8 mouse cellular contexts compared by ENCODE assay signal in genomic region chr11:70236717-70237116, GRCm38 (mm10). TPM values are rescaled to one million over a fixed set of nuclear protein-coding genes. Genes with fewer than 3 reads are reported as not detected.
DNase-seq lines count a peak whose midpoint lies in the region; ATAC-seq lines count a peak whose summit lies in the region.

No protein-coding gene starts in this region.

- DNase-seq in forebrain, embryonic 10.5 days (ENCODE audit: extremely low spot score, low spot score): no peak
- DNase-seq in limb, embryonic 10.5 days (ENCODE audit: low spot score): no peak
- DNase-seq in layer of hippocampus, adult 18-20 months (ENCODE audit: low spot score in 2 of 2): no peak
- DNase-seq in urinary bladder, postnatal 4 days (ENCODE audit: low spot score in 2 of 2): no peak

- peak overlapping the region; percentile 99 for H3K4me2 ChIP-seq in neural tube, embryonic 14.5 days (ENCODE audit: low read depth, low read length)

- no peaks in the 10 kb centered on the region for H3K27me3 ChIP-seq in megakaryocyte, embryonic 14.5 days (replicated peaks)
- H3K27me3 ChIP-seq in forebrain, embryonic 10.5 days (ENCODE audit: poor library complexity, severe bottlenecking): peaks cover 5% of the 10 kb centered on the region
- H3K27me3 ChIP-seq in limb, embryonic 10.5 days (ENCODE audit: low read depth, poor library complexity, severe bottlenecking): no peaks in the 10 kb centered on the region
- H3K27me3 ChIP-seq in neural tube, embryonic 14.5 days (ENCODE audit: control insufficient read depth, insufficient read depth, low read length): no peaks in the 10 kb centered on the region

- H3K9me3 ChIP-seq in megakaryocyte, embryonic 14.5 days: no peaks in the 10 kb centered on the region
- no peaks in the 10 kb centered on the region for H3K9me3 ChIP-seq in forebrain, embryonic 10.5 days
- no peaks in the 10 kb centered on the region for H3K9me3 ChIP-seq in limb, embryonic 10.5 days (replicated peaks)
- no peaks in the 10 kb centered on the region for H3K9me3 ChIP-seq in neural tube, embryonic 14.5 days (ENCODE audit: control insufficient read depth, low read length)

- no peak for ATAC-seq in megakaryocyte, adult 5-6 weeks (ENCODE audit: poor library complexity, severe bottlenecking)
- no peak for ATAC-seq in neural tube, embryonic 14.5 days (ENCODE audit: low read depth)
- no peak for ATAC-seq in megakaryocyte progenitor cell, adult 5-6 weeks (replicated peaks; ENCODE audit: poor library complexity)

- H3K27ac ChIP-seq in forebrain, embryonic 10.5 days: peak overlapping the region; percentile 94
- peak overlapping the region; percentile 95 for H3K27ac ChIP-seq in limb, embryonic 10.5 days
- peak overlapping the region; percentile 93 for H3K27ac ChIP-seq in neural tube, embryonic 14.5 days (ENCODE audit: low read depth, low read length)

- H3K4me3 ChIP-seq in megakaryocyte, embryonic 14.5 days (replicated peaks): peak overlapping the region; percentile 99
- H3K4me3 ChIP-seq in forebrain, embryonic 10.5 days: peak overlapping the region; percentile 94
- peak overlapping the region; percentile 77 for H3K4me3 ChIP-seq in limb, embryonic 10.5 days
- H3K4me3 ChIP-seq in neural tube, embryonic 14.5 days (ENCODE audit: low read depth, low read length): peak overlapping the region; percentile 93

- WGBS in forebrain, embryonic 10.5 days: 62% methylated on average over 7 of the region's 7 CpGs
- WGBS in limb, embryonic 10.5 days: 57% methylated on average over 7 of the region's 7 CpGs
- WGBS in neural tube, embryonic 14.5 days: 27% methylated on average over 7 of the region's 7 CpGs

- peaks cover 46% of the 10 kb centered on the region for H3K36me3 ChIP-seq in megakaryocyte, embryonic 14.5 days (replicated peaks; ENCODE audit: low read length)
- peaks cover 25% of the 10 kb centered on the region for H3K36me3 ChIP-seq in forebrain, embryonic 10.5 days (replicated peaks)
- peaks cover 22% of the 10 kb centered on the region for H3K36me3 ChIP-seq in limb, embryonic 10.5 days
- peaks cover 11% of the 10 kb centered on the region; the same call in 1 of the 2 replicates for H3K36me3 ChIP-seq in neural tube, embryonic 14.5 days (ENCODE audit: control insufficient read depth, insufficient read depth, low read length)

- peaks cover 71% of the 10 kb centered on the region for H3K4me1 ChIP-seq in megakaryocyte, embryonic 14.5 days
- peaks cover 73% of the 10 kb centered on the region for H3K4me1 ChIP-seq in forebrain, embryonic 10.5 days
- peaks cover 71% of the 10 kb centered on the region for H3K4me1 ChIP-seq in limb, embryonic 10.5 days
- peaks cover 27% of the 10 kb centered on the region for H3K4me1 ChIP-seq in neural tube, embryonic 14.5 days (ENCODE audit: control insufficient read depth, insufficient read depth, low read length)

- H3K9ac ChIP-seq in neural tube, embryonic 14.5 days (replicated peaks; ENCODE audit: low read depth, low read length): peak overlapping the region; percentile 76

RNA-seq across cellular contexts. Expression of gene 0610010K14Rik, which starts 1.0 kb away (rescaled TPM):
- polyA plus RNA-seq in megakaryocyte, embryonic 14.5 days (2012; ENCODE audit: insufficient read depth, low replicate concordance): 169 and 210 TPM in 2 replicates
- 74.4 and 77.6 TPM in 2 replicates for total RNA-seq in megakaryocyte, adult 5-6 weeks (2015)
- 25.6 and 31.5 TPM in 2 replicates for total RNA-seq in megakaryocyte, adult 5-6 weeks (2017)
- polyA plus RNA-seq in forebrain, embryonic 10.5 days (2016; fragmentation: Nextera tagmentation; extraction: Ambion mirVana): 227 TPM in 2 replicates
- 220 and 235 TPM in 2 replicates for polyA plus RNA-seq in limb, embryonic 10.5 days (2016; fragmentation: Nextera tagmentation; extraction: Ambion mirVana)
- 160 and 161 TPM in 2 replicates for polyA plus RNA-seq in neural tube, embryonic 14.5 days (2014; fragmentation: Nextera tagmentation; extraction: Ambion mirVana)
- 10 to 100 TPM; 39.7 to 45.9 TPM for total RNA-seq in layer of hippocampus, adult 18-20 months (2021)
- 73.4 and 77.3 TPM in 2 replicates for total RNA-seq in megakaryocyte progenitor cell, adult 5-6 weeks (2015)
- total RNA-seq in megakaryocyte progenitor cell, adult 5-6 weeks (2017): 24.4 and 31.2 TPM in 2 replicates

RNA-seq across cellular contexts. Expression of gene Gm21988, which starts 2.9 kb away (rescaled TPM):
- 25.7 and 41.9 TPM in 2 replicates for polyA plus RNA-seq in megakaryocyte, embryonic 14.5 days (2012; ENCODE audit: insufficient read depth, low replicate concordance)
- total RNA-seq in megakaryocyte, adult 5-6 weeks (2015): 4.0 and 5.2 TPM in 2 replicates
- 0.11 and 4.3 TPM in 2 replicates for total RNA-seq in megakaryocyte, adult 5-6 weeks (2017)
- 7.9 and 10.1 TPM in 2 replicates for polyA plus RNA-seq in forebrain, embryonic 10.5 days (2016; fragmentation: Nextera tagmentation; extraction: Ambion mirVana)
- polyA plus RNA-seq in limb, embryonic 10.5 days (2016; fragmentation: Nextera tagmentation; extraction: Ambion mirVana): 9.7 TPM in 2 replicates
- 12.7 and 13.3 TPM in 2 replicates for polyA plus RNA-seq in neural tube, embryonic 14.5 days (2014; fragmentation: Nextera tagmentation; extraction: Ambion mirVana)
- 1 to 10 TPM; 5.6 to 6.7 TPM for total RNA-seq in layer of hippocampus, adult 18-20 months (2021)
- total RNA-seq in megakaryocyte progenitor cell, adult 5-6 weeks (2015): 3.4 and 4.1 TPM in 2 replicates
- total RNA-seq in megakaryocyte progenitor cell, adult 5-6 weeks (2017): 0.10 and 2.4 TPM in 2 replicates

RNA-seq across cellular contexts. Expression of gene Rnasek, which starts 2.9 kb away (rescaled TPM):
- polyA plus RNA-seq in megakaryocyte, embryonic 14.5 days (2012; ENCODE audit: insufficient read depth, low replicate concordance): 869 and 1,064 TPM in 2 replicates
- total RNA-seq in megakaryocyte, adult 5-6 weeks (2015): 221 and 238 TPM in 2 replicates
- total RNA-seq in megakaryocyte, adult 5-6 weeks (2017): 29.7 and 38.5 TPM in 2 replicates
- 83.9 and 92.7 TPM in 2 replicates for polyA plus RNA-seq in forebrain, embryonic 10.5 days (2016; fragmentation: Nextera tagmentation; extraction: Ambion mirVana)
- polyA plus RNA-seq in limb, embryonic 10.5 days (2016; fragmentation: Nextera tagmentation; extraction: Ambion mirVana): 84.7 and 93.5 TPM in 2 replicates
- 389 and 413 TPM in 2 replicates for polyA plus RNA-seq in neural tube, embryonic 14.5 days (2014; fragmentation: Nextera tagmentation; extraction: Ambion mirVana)
- total RNA-seq in layer of hippocampus, adult 18-20 months (2021): 100 to 1,000 TPM; 262 to 272 TPM
- total RNA-seq in megakaryocyte progenitor cell, adult 5-6 weeks (2015): 134 and 151 TPM in 2 replicates
- 19.3 and 29.4 TPM in 2 replicates for total RNA-seq in megakaryocyte progenitor cell, adult 5-6 weeks (2017)

RNA-seq across cellular contexts. Expression of gene Bcl6b, which starts 7.1 kb away (rescaled TPM):
- polyA plus RNA-seq in megakaryocyte, embryonic 14.5 days (2012; ENCODE audit: insufficient read depth, low replicate concordance): not detected in 2 replicates
- 0.04 and 0.27 TPM in 2 replicates for total RNA-seq in megakaryocyte, adult 5-6 weeks (2015)
- total RNA-seq in megakaryocyte, adult 5-6 weeks (2017): not detected in 2 replicates
- polyA plus RNA-seq in forebrain, embryonic 10.5 days (2016; fragmentation: Nextera tagmentation; extraction: Ambion mirVana): 4.5 and 4.7 TPM in 2 replicates
- 5.6 and 7.5 TPM in 2 replicates for polyA plus RNA-seq in limb, embryonic 10.5 days (2016; fragmentation: Nextera tagmentation; extraction: Ambion mirVana)
- polyA plus RNA-seq in neural tube, embryonic 14.5 days (2014; fragmentation: Nextera tagmentation; extraction: Ambion mirVana): 1.8 and 5.7 TPM in 2 replicates
- total RNA-seq in layer of hippocampus, adult 18-20 months (2021): 1 to 10 TPM in 1 of 2 experiments, under 1 TPM in 1; 0.92 to 1.1 TPM
- total RNA-seq in megakaryocyte progenitor cell, adult 5-6 weeks (2015): 0.17 TPM in 1 of 2 replicates, not detected in the other
- total RNA-seq in megakaryocyte progenitor cell, adult 5-6 weeks (2017): not detected in 2 replicates

RNA-seq across cellular contexts. Expression of gene Slc16a13, which starts 15.9 kb away (rescaled TPM):
- polyA plus RNA-seq in megakaryocyte, embryonic 14.5 days (2012; ENCODE audit: insufficient read depth, low replicate concordance): 5.3 and 8.1 TPM in 2 replicates
- 1.9 and 2.5 TPM in 2 replicates for total RNA-seq in megakaryocyte, adult 5-6 weeks (2015)
- total RNA-seq in megakaryocyte, adult 5-6 weeks (2017): 2.3 and 7.7 TPM in 2 replicates
- 14.6 and 16.1 TPM in 2 replicates for polyA plus RNA-seq in forebrain, embryonic 10.5 days (2016; fragmentation: Nextera tagmentation; extraction: Ambion mirVana)
- polyA plus RNA-seq in limb, embryonic 10.5 days (2016; fragmentation: Nextera tagmentation; extraction: Ambion mirVana): 11.6 and 16.3 TPM in 2 replicates
- polyA plus RNA-seq in neural tube, embryonic 14.5 days (2014; fragmentation: Nextera tagmentation; extraction: Ambion mirVana): 10.4 and 13.2 TPM in 2 replicates
- total RNA-seq in layer of hippocampus, adult 18-20 months (2021): 1 to 10 TPM; 6.2 to 9.0 TPM
- 4.4 and 7.0 TPM in 2 replicates for total RNA-seq in megakaryocyte progenitor cell, adult 5-6 weeks (2015)
- 2.5 and 4.6 TPM in 2 replicates for total RNA-seq in megakaryocyte progenitor cell, adult 5-6 weeks (2017)
